Mouse (Mus musculus) thymus, adult 2 months (tissue): Measurements from ENCODE around the gene Iqcd. TPM values are rescaled to one million over a fixed set of nuclear protein-coding genes. Genes with fewer than 3 reads are reported as not detected.

ENCODE experiments used
- DNase-seq: peaks from one replicate; pipeline ENCODE4 v3.0.0; 2021
- H3K27ac ChIP-seq: fragments of 200-500 bp; 2 replicates; pipeline ENCODE4 v1.5.1; 2012; ENCODE audit warnings: low read length, control low read depth; ENCODE audit not compliant: control insufficient read depth, insufficient read depth
- H3K27me3 ChIP-seq: fragments of 200-500 bp; 2 replicates; pipeline ENCODE4 v1.6.1; 2012; ENCODE audit warnings: mild to moderate bottlenecking, low read length, moderate library complexity, mixed read lengths; ENCODE audit not compliant: control insufficient read depth, insufficient read depth
- H3K36me3 ChIP-seq: fragments of 200-500 bp; 2 replicates; pipeline ENCODE4 v1.6.1; 2012; ENCODE audit warnings: mild to moderate bottlenecking, low read length, moderate library complexity; ENCODE audit not compliant: control insufficient read depth, insufficient read depth
- H3K4me1 ChIP-seq: fragments of 200-500 bp; replicated peaks from 2 replicates; pipeline ENCODE4 v1.6.1; 2012; ENCODE audit warnings: low read length; ENCODE audit not compliant: control insufficient read depth, insufficient read depth
- H3K4me3 ChIP-seq: fragments of 200-500 bp; 2 replicates; pipeline ENCODE4 v1.5.1; 2012; ENCODE audit warnings: mild to moderate bottlenecking, low read length, control low read depth, moderate library complexity; ENCODE audit not compliant: control insufficient read depth, insufficient read depth
- CTCF ChIP-seq: fragments of 200-500 bp; IDR thresholded peaks from 2 replicates; pipeline ENCODE4 v1.5.1; 2012; ENCODE audit warnings: mild to moderate bottlenecking, control low read depth, low read length, moderate library complexity, borderline replicate concordance; ENCODE audit not compliant: control insufficient read depth, poor library complexity, insufficient read depth; ENCODE audit errors: extremely low read depth
- POLR2A ChIP-seq: fragments of 200-500 bp; IDR thresholded peaks from 2 replicates; pipeline ENCODE4 v1.6.1; 2012; ENCODE audit warnings: mild to moderate bottlenecking, low read length, control low read depth, moderate library complexity; ENCODE audit not compliant: control insufficient read depth, poor library complexity, insufficient read depth; ENCODE audit errors: extremely low read depth
- WGBS: fragments of 180-500 bp; shearing (Covaris S2); methylation state at CpG from one replicate; pipeline ENCODE4 v1.1.7; 2018; 5-methylcytosine and 5-hydroxymethylcytosine counted together
- polyA plus RNA-seq: library from polyadenylated mRNA; depleted of rRNA; stranded (reverse); fragments of >200 nt; gene quantifications from 2 replicates; pipeline ENCODE4 v1.2.3, GENCODE M21; 2012

The Iqcd gene
- polyA plus RNA-seq, 1 experiment: 3.0 TPM

GRCm38 (mm10) chr5:120565171-120565905 lies 23.5 kb upstream of the Iqcd start:
- DNase-seq: no peak
- 0 out of 2 replicates have a peak, but pooled peaks cover under 1% of the 10 kb centered on the region for H3K36me3 ChIP-seq
- H3K27ac ChIP-seq: no peak overlapping the region
- no peaks in the 10 kb centered on the region for H3K27me3 ChIP-seq
- peaks cover 27% of the 10 kb centered on the region for H3K4me1 ChIP-seq
- H3K4me3 ChIP-seq: no peak overlapping the region
- TF ChIP-seq POLR2A (no peak), CTCF (no peak)
- WGBS: 87% methylated on average over 15 of the region's 15 CpGs

GRCm38 (mm10) chr5:120566101-120566500 lies 22.7 kb upstream of the Iqcd start:
- Histone ChIP-seq H3K27ac (no peak overlapping the region), H3K36me3 (no peaks in the 10 kb centered on the region), H3K4me3 (no peak overlapping the region), H3K27me3 (no peaks in the 10 kb centered on the region), H3K4me1 (peaks cover 26% of the 10 kb centered on the region)
- TF ChIP-seq POLR2A (no peak), CTCF (no peak)
- DNase-seq: no peak
- 94% methylated on average over 5 of the region's 5 CpGs for WGBS

- 93% methylated on average over 9 of the region's 9 CpGs for WGBS
- H3K4me1 ChIP-seq: peaks cover 31% of the 10 kb centered on the region
- H3K27ac ChIP-seq: no peak overlapping the region
These were observed 22.0 kb upstream of the Iqcd start for GRCm38 (mm10) chr5:120566681-120567252.

DNA sequence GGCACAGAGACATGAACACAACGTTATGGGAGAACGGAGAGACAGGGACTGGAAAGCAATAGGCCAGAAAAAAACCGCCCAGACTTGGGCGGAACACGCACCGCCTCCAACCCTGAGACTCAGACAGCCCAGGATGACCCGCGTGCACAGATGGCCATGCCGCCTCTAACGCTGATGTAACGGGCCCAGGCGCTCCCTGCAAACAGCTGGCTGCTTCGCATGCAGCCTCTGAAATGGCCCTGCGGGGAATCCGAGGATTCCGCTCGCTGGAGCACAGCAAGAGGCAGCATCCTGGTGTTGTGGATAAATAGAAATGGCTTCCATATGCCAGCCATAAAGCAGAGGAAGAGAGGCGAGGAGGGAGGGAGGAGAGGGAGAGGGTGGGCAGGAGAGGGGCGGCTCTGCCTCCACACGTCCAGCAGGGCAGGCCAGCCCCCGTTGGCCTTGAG lies 21.5 kb upstream of the Iqcd start:
- no peak for TF ChIP-seq POLR2A
- H3K27me3 ChIP-seq: no peaks in the 10 kb centered on the region
- no peaks in the 10 kb centered on the region for H3K36me3 ChIP-seq
- no peak overlapping the region for H3K4me3 ChIP-seq
- no peak overlapping the region for H3K27ac ChIP-seq
- 95% methylated on average over 21 of the region's 21 CpGs for WGBS
- no peak for DNase-seq
- H3K4me1 ChIP-seq: peaks cover 31% of the 10 kb centered on the region

More at GRCm38 (mm10) chr5:120566681-120567252, 22.0 kb upstream of the Iqcd start:
- Histone ChIP-seq H3K27me3 (no peaks in the 10 kb centered on the region), H3K4me3 (no peak overlapping the region), H3K36me3 (no peaks in the 10 kb centered on the region)
- DNase-seq: no peak
- TF ChIP-seq CTCF (no peak), POLR2A (no peak)

DNA sequence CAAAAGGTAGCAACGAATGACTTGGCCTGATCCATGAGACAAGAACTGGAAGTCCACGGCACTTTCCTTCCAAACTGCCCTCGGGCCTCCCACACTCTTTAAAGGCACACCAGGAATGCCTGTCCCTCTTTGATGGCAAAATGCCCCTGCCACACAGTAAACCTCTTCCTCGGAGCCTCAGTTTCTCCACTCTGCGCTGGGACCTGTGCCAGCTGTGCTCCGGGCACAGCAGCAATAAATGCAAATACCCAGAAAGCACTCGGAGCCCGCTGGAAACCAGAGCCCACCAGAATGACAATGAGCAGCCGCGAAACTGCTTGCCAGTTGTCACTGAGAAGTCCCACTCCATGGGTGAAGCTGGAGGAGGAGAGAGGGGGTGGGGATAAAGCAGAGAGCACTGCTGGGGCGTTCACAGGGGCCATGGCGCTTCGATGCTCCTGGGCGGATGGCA lies 21.0 kb upstream of the Iqcd start:
- Histone ChIP-seq H3K27ac (no peak overlapping the region), H3K36me3 (no peaks in the 10 kb centered on the region), H3K4me3 (no peak overlapping the region), H3K4me1 (peaks cover 29% of the 10 kb centered on the region), H3K27me3 (no peaks in the 10 kb centered on the region)
- TF ChIP-seq POLR2A (no peak), CTCF (no peak)
- DNase-seq: no peak
- 98% methylated on average over 14 of the region's 14 CpGs for WGBS

GRCm38 (mm10) chr5:120568336-120568768 lies 20.5 kb upstream of the Iqcd start:
- 88% methylated on average over 9 of the region's 9 CpGs for WGBS
- peaks cover 25% of the 10 kb centered on the region for H3K4me1 ChIP-seq

More at GRCm38 (mm10) chr5:120568336-120568768, 20.5 kb upstream of the Iqcd start:
- Histone ChIP-seq H3K27me3 (no peaks in the 10 kb centered on the region), H3K4me3 (no peak overlapping the region), H3K36me3 (no peaks in the 10 kb centered on the region), H3K27ac (no peak overlapping the region)
- DNase-seq: no peak
- TF ChIP-seq CTCF (no peak), POLR2A (no peak)
